ENCODE assay signal across 8 mouse cellular contexts in genomic region chrY:1245426-1245863, GRCm38 (mm10). TPM values are rescaled to one million over a fixed set of nuclear protein-coding genes. Genes with fewer than 3 reads are reported as not detected.
DNase-seq lines count a peak whose midpoint lies in the region; ATAC-seq and TF ChIP-seq lines count a peak whose summit lies in the region.

Gene Uty, minus strand, starts transcription at chrY:1245759.

- TF ChIP-seq RAD21 in CH12.LX (IDR thresholded peaks at IDR 0.05; ENCODE audit: low read depth, low read length), result no peak

- H3K27ac ChIP-seq in CH12.LX (ENCODE audit: insufficient read depth, low read depth), result peak within 1 kb of the TSS; percentile 73
- H3K27ac ChIP-seq in embryonic facial prominence, embryonic 10.5 days (replicated peaks), result peak within 1 kb of the TSS; percentile 83
- peak within 1 kb of the TSS; percentile 75 for H3K27ac ChIP-seq in kidney, embryonic 15.5 days
- peak within 1 kb of the TSS; percentile 78 for H3K27ac ChIP-seq in lung, postnatal 0 days (ENCODE audit: low read length)
- H3K27ac ChIP-seq in olfactory bulb, adult 2 months (ENCODE audit: insufficient read depth, low read depth, low read length), result peak within 1 kb of the TSS; percentile 64

- WGBS in embryonic facial prominence, embryonic 10.5 days, result under 1% methylated on average over 21 of the region's 21 CpGs
- WGBS in kidney, embryonic 15.5 days, result 0% methylated on average over 21 of the region's 21 CpGs
- WGBS in lung, postnatal 0 days, result under 1% methylated on average over 16 of the region's 21 CpGs
- 1% methylated on average over 20 of the region's 21 CpGs for WGBS in olfactory bulb, adult 2 months

- TF ChIP-seq CTCF in CH12.LX (conservative IDR thresholded peaks at IDR 0.05 in 1 of 2, IDR thresholded peaks at IDR 0.05 in 1 of 2; ENCODE audit: low read depth in 2 of 2, low read length in 2 of 2), result no peak
- TF ChIP-seq CTCF in lung, postnatal 0 days (IDR thresholded peaks at IDR 0.05), result no peak
- no peak for TF ChIP-seq CTCF in olfactory bulb, adult 2 months (IDR thresholded peaks at IDR 0.05; ENCODE audit: insufficient read depth, low read depth, low read length)

- TF ChIP-seq POLR2A in CH12.LX (IDR thresholded peaks at IDR 0.05; ENCODE audit: low read depth, low read length), result no peak
- no peak for TF ChIP-seq POLR2A in olfactory bulb, adult 2 months (IDR thresholded peaks at IDR 0.05; ENCODE audit: insufficient read depth, low read depth, low read length)

- H3K4me3 ChIP-seq in CH12.LX (replicated peaks in 1 of 3; ENCODE audit: low read depth in 2 of 3, low read length in 2 of 3, poor library complexity in 1 of 3), result peak within 1 kb of the TSS; percentile 59 to 74 (median 66)
- H3K4me3 ChIP-seq in embryonic facial prominence, embryonic 10.5 days, result peak within 1 kb of the TSS; percentile 54
- H3K4me3 ChIP-seq in kidney, embryonic 15.5 days (replicated peaks), result peak within 1 kb of the TSS; percentile 47
- peak within 1 kb of the TSS; percentile 42 for H3K4me3 ChIP-seq in lung, postnatal 0 days (ENCODE audit: low read depth, low read length)
- peak within 1 kb of the TSS; percentile 69 for H3K4me3 ChIP-seq in olfactory bulb, adult 2 months (ENCODE audit: insufficient read depth, low read depth, low read length)

- TF ChIP-seq EP300 in CH12.LX (IDR thresholded peaks at IDR 0.05; ENCODE audit: low read length), result no peak
- no peak for TF ChIP-seq EP300 in lung, postnatal 0 days (IDR thresholded peaks at IDR 0.05)

- no peak within 1 kb of the TSS for H3K4me2 ChIP-seq in CH12.LX (ENCODE audit: insufficient read depth, low read depth, poor library complexity, severe bottlenecking)
- H3K4me2 ChIP-seq in kidney, embryonic 15.5 days, result peak within 1 kb of the TSS; percentile 42
- peak within 1 kb of the TSS; percentile 34 for H3K4me2 ChIP-seq in lung, postnatal 0 days (replicated peaks; ENCODE audit: low read depth, low read length)

- DNase-seq in CH12.LX (ENCODE audit: extremely low read depth) (peak; percentile 85), adipocyte (ENCODE audit: low spot score) (no peak)
- peak; percentile 48 for DNase-seq in Muller cell, postnatal 12 days (ENCODE audit: inconsistent ontology term)
- DNase-seq in embryonic facial prominence, embryonic 10.5 days (ENCODE audit: low spot score), result peak; percentile 51
- peak; percentile 86 for DNase-seq in heart, adult 8-10 months (ENCODE audit: low spot score)
- DNase-seq in lung, postnatal 0 days (ENCODE audit: low spot score), result peak; percentile 74

- H3K9ac ChIP-seq in CH12.LX (ENCODE audit: insufficient read depth, low read depth), result peak within 1 kb of the TSS; percentile 93
- H3K9ac ChIP-seq in kidney, embryonic 15.5 days, result 0 out of 2 replicates have a peak within 1 kb of the TSS, but pooled peaks have one; percentile 21
- peak within 1 kb of the TSS; percentile 39 for H3K9ac ChIP-seq in lung, postnatal 0 days (replicated peaks; ENCODE audit: low read depth)

- no peaks in the 10 kb centered on the region for H3K4me1 ChIP-seq in CH12.LX (ENCODE audit: control insufficient read depth in 1 of 2, insufficient read depth in 2 of 2)
- no peaks in the 10 kb centered on the region for H3K4me1 ChIP-seq in embryonic facial prominence, embryonic 10.5 days
- no peaks in the 10 kb centered on the region for H3K4me1 ChIP-seq in kidney, embryonic 15.5 days
- H3K4me1 ChIP-seq in lung, postnatal 0 days (ENCODE audit: insufficient read depth, low read depth, low read length), result no peaks in the 10 kb centered on the region
- H3K4me1 ChIP-seq in olfactory bulb, adult 2 months (ENCODE audit: control insufficient read depth, insufficient read depth, low read length), result no peaks in the 10 kb centered on the region

- H3K36me3 ChIP-seq in CH12.LX (replicated peaks in 1 of 2; ENCODE audit: control insufficient read depth in 1 of 2, insufficient read depth in 1 of 2, low read length in 1 of 2), result no peaks in the 10 kb centered on the region
- H3K36me3 ChIP-seq in embryonic facial prominence, embryonic 10.5 days (replicated peaks), result no peaks in the 10 kb centered on the region
- H3K36me3 ChIP-seq in kidney, embryonic 15.5 days, result no peaks in the 10 kb centered on the region
- H3K36me3 ChIP-seq in lung, postnatal 0 days (ENCODE audit: insufficient read depth, low read length), result no peaks in the 10 kb centered on the region

- in situ Hi-C loops in CH12.LX (cut with MboI; ENCODE audit: low pct_ligation_motif_present, low pct_unique_long_range_greater_than_20kb, low sequenced_read_pairs), result no loop called here

- H3K79me2 ChIP-seq in CH12.LX (replicated peaks; ENCODE audit: control insufficient read depth, extremely low read depth, insufficient read depth, poor library complexity, severe bottlenecking), result peaks cover 8% of the 10 kb centered on the region; the same call in 1 of the 2 replicates

- no peaks in the 10 kb centered on the region for H3K27me3 ChIP-seq in CH12.LX (replicated peaks)
- no peaks in the 10 kb centered on the region for H3K27me3 ChIP-seq in embryonic facial prominence, embryonic 10.5 days (replicated peaks; ENCODE audit: low read depth, poor library complexity, severe bottlenecking)
- H3K27me3 ChIP-seq in kidney, embryonic 15.5 days, result no peaks in the 10 kb centered on the region
- H3K27me3 ChIP-seq in lung, postnatal 0 days (replicated peaks; ENCODE audit: insufficient read depth, low read length), result no peaks in the 10 kb centered on the region

- peak; percentile 95 for ATAC-seq in kidney, embryonic 15.5 days (replicated peaks; ENCODE audit: low FRiP score)
- peak; percentile 95 for ATAC-seq in lung, postnatal 0 days

- no peaks in the 10 kb centered on the region for H3K9me3 ChIP-seq in CH12.LX (replicated peaks; ENCODE audit: low read length)
- H3K9me3 ChIP-seq in embryonic facial prominence, embryonic 10.5 days, result no peaks in the 10 kb centered on the region
- no peaks in the 10 kb centered on the region for H3K9me3 ChIP-seq in kidney, embryonic 15.5 days (replicated peaks)
- H3K9me3 ChIP-seq in lung, postnatal 0 days (ENCODE audit: low read length), result no peaks in the 10 kb centered on the region

- dilution Hi-C loops in CH12.LX (cut with MboI; ENCODE audit: extremely low pct_ligation_motif_present, extremely low pct_unique_long_range_greater_than_20kb, low sequenced_read_pairs), result no loop called here

TF ChIP-seq in CH12.LX, 34 proteins besides CTCF, POLR2A, EP300 and RAD21:
- TF ChIP-seq MAX (IDR thresholded peaks at IDR 0.05; ENCODE audit: low read length) (no peak), MAZ (IDR thresholded peaks at IDR 0.05; ENCODE audit: low read depth, low read length) (no peak), MEF2A (IDR thresholded peaks at IDR 0.05; ENCODE audit: borderline replicate concordance, low read depth, low read length) (no peak), SMC3 (IDR thresholded peaks at IDR 0.05; ENCODE audit: low read depth, low read length) (no peak), UBTF (IDR thresholded peaks at IDR 0.05; ENCODE audit: low read depth, low read length) (no peak), TBP (conservative IDR thresholded peaks at IDR 0.05; ENCODE audit: low read depth, low read length) (no peak), ZMIZ1 (IDR thresholded peaks at IDR 0.05; ENCODE audit: low read depth, low read length) (no peak), NELFE (IDR thresholded peaks at IDR 0.05; ENCODE audit: low read depth, low read length) (no peak)

RNA-seq across cellular contexts. Expression of gene Uty, which starts in this region (rescaled TPM):
- 9.7 and 10.9 TPM in 2 replicates for total RNA-seq in CH12.LX (2012; rRNA removed)
- total RNA-seq in CH12.LX (2014; rRNA removed), result 16.8 and 21.1 TPM in 2 replicates
- 7.3 and 8.6 TPM in 2 replicates for polyA plus RNA-seq in CH12.LX (2012; ENCODE audit: insufficient read length, low read depth)
- 12.8 and 16.4 TPM in 2 replicates for polyA plus RNA-seq in embryonic facial prominence, embryonic 10.5 days (2016; fragmentation: Nextera tagmentation; extraction: Ambion mirVana)
- 10 to 100 TPM in 2 of 4 experiments, not detected in 2; 17.7 to 22.4 TPM for total RNA-seq in heart, adult 8-10 months (2022)
- 14.4 and 17.3 TPM in 2 replicates for polyA plus RNA-seq in kidney, embryonic 15.5 days (2015; fragmentation: Nextera tagmentation; extraction: Ambion mirVana)
- not detected in 2 replicates for polyA plus RNA-seq in lung, postnatal 0 days (2015; fragmentation: Nextera tagmentation; extraction: Ambion mirVana)
- polyA plus RNA-seq in olfactory bulb, adult 2 months (2012; ENCODE audit: insufficient read depth, insufficient read length, low replicate concordance, missing spikeins), result not detected in 2 replicates

Comparison
In these comparisons a context has a peak if more than half of its experiments do, and no peak if none do; other contexts are left out.
1. H3K9ac ChIP-seq: peak in every context shown above with its lines; median percentile 93 in CH12.LX; 39 in lung, postnatal 0 days; 21 in kidney, embryonic 15.5 days.